Mouse (Mus musculus) fibroblast of lung, adult 2 months (primary cell): Measurements from ENCODE around the gene Gm136.

Experiments
- DNase-seq: peaks from one replicate; pipeline ENCODE4 v3.0.0-alpha.2; 2011; ENCODE audit warnings: low read depth

Gm136 gene

DNA sequence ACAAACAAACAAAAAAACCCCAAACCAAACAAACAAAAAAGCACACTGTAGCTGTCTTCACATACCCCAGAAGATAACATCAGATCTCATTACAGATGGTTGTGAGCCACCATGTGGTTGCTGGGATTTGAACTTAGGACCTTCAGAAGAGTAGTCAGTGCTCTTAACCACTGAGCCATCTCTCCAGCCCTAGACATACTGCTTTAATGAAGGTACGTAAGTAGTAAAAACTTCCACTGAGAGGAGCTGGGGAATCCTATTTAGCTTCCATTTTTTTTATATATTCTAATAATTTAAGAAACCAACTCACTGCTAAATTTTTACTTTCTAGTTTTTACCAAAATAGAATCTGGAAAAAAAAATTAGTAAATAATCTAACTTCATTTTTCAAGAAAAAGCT, 41.0 kb downstream of the Gm136 start:
- DNase-seq: no peak

DNA sequence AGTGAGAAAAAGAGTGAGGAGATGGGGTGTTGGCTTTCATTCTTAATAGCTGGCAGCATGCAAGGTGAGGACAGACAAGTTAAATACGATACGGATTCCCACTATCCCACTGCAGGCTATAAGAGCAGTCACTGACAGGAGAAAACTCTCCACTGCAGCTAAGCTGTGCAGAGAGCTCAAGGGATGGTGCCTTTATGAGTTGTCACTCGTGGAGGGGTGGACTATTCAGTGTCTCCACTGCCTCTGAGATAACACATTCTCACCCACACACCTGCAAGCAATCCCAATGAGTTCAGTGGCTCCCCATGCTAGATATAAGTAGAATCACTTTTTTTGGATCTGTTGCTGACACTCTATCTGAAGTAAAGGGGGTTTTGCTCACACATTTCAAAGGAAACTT, 47.9 kb downstream of the Gm136 start:
- no peak for DNase-seq

DNA sequence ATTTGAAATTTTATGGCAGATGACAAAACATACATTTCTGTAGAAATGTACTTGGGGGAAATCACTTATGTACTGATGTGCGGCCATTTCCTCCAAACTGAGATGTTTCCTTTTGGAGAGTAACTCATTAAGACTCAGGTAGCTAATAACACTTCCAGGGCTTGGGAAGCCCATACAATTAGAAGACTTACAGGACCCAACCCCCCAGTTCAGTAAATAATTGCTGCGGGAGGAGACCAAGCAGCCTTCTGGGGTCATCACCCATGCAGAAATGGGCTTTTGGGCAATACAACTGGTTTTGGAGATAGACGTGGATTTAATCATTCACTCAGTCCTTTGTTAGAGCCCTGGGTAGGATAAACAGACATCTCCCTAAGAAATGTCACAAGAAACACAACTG, 48.8 kb downstream of the Gm136 start:
- no peak for DNase-seq

DNA sequence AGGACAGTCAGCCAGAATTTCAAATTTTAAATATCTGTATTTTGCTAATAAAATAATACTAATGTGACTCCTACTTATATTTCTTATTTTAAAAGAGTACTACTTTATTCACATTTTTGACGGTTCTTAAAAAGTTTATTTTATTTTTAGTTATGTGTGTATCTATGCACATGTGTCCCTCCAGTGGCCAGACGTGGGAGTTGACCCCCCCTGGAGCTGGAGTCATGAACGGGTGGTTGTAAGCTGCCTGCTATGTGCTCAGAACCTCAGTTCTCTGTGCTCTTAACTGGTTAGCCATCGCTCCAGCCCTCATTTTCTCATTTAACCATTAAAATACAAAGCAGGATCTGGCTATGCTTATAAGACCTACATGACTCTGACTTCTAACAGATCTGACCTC, 53.0 kb downstream of the Gm136 start:
- DNase-seq: no peak

DNA sequence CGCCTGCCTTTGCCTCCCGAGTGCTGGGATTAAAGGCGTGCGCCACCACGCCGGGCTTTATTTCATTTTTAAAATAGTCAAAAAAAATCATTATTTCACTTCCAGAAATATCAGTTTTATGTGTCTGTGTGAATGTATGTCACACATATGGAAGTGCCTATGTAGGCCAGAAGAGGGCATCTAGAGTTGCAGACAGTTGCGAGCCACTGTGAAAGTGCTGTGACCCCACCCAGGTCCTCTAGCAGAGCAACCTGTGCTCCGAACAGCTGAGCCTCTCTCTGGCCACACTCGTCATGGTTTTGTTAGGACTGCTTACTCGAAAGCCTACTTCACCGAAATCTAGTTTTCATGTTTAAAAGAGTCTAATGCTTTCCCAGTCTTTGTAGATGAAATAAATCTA, 53.8 kb downstream of the Gm136 start:
- DNase-seq: no peak

DNA sequence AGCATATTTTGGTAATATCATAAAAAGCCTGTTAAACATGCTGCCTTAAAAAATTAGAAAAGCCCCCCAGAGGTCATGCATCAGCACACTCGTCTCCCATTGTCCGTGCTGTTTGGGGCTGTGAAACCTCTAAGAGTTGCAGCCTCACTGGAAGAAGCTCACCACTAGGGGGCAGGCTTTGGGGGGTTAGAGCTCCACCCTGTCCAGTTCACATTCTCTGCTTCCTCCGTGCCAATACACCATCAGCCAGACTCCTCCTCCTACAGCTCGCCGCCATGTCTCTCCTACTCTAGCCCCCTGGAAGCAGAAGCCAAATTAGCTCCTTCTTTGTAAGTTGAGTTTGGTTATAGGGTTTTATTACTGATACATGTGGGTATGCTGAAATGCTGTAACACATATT, 54.5 kb downstream of the Gm136 start:
- DNase-seq: no peak
